Mouse (Mus musculus) embryonic facial prominence, embryonic 12.5 days (tissue): ENCODE data around the gene Tsen34. TPM values are rescaled to one million over a fixed set of nuclear protein-coding genes. Genes with fewer than 3 reads are reported as not detected.
A peak's percentile ranks its signal among the peaks of the same experiment; 100 is the strongest.

Experiments used
- ATAC-seq: fragments of 200-750 bp; cut with Nextera tagmentation; 2 replicates; pipeline ENCODE4 v1.8.0; 2017; ENCODE audit not compliant: insufficient number of reproducible peaks, insufficient read depth, low FRiP score, low TSS enrichment
- H3K27ac ChIP-seq: fragments of 300-500 bp; sonication (generic); 2 replicates; pipeline ENCODE4 v1.5.1; 2016; ENCODE audit warnings: mild to moderate bottlenecking
- H3K27me3 ChIP-seq: fragments of 300-500 bp; sonication (generic); 2 replicates; pipeline ENCODE4 v1.6.1; 2016; ENCODE audit warnings: mild to moderate bottlenecking, moderate library complexity
- H3K36me3 ChIP-seq: fragments of 300-500 bp; sonication (generic); 2 replicates; pipeline ENCODE4 v1.6.1; 2016; ENCODE audit warnings: mild to moderate bottlenecking
- H3K4me1 ChIP-seq: fragments of 300-500 bp; sonication (generic); 2 replicates; pipeline ENCODE4 v1.6.1; 2016
- H3K4me2 ChIP-seq: fragments of 300-500 bp; sonication (generic); replicated peaks from 2 replicates; pipeline ENCODE4 v1.6.1; 2016; ENCODE audit warnings: mild to moderate bottlenecking, moderate library complexity
- H3K4me3 ChIP-seq: fragments of 300-500 bp; sonication (generic); 2 replicates; pipeline ENCODE4 v1.5.1; 2016; ENCODE audit warnings: mild to moderate bottlenecking
- H3K9ac ChIP-seq: fragments of 300-500 bp; sonication (generic); 2 replicates; pipeline ENCODE4 v1.6.1; 2016; ENCODE audit warnings: mild to moderate bottlenecking, moderate library complexity
- H3K9me3 ChIP-seq: fragments of 300-500 bp; sonication (generic); 2 replicates; pipeline ENCODE4 v1.6.1; 2016; ENCODE audit warnings: mild to moderate bottlenecking, moderate library complexity
- WGBS: fragments of 180-500 bp; shearing (Covaris S2); methylation state at CpG from one replicate; pipeline ENCODE4 v1.1.7; 2016; 5-methylcytosine and 5-hydroxymethylcytosine counted together
- polyA plus RNA-seq: library from polyadenylated mRNA; unstranded; fragments of >200 nt; fragmentation: Nextera tagmentation; extraction: Ambion mirVana; gene quantifications from 2 replicates; pipeline ENCODE4 v1.2.1, GENCODE M21; 2016

Gene Tsen34
- polyA plus RNA-seq, 1 experiment from 2014 or later: 284 TPM

DNA sequence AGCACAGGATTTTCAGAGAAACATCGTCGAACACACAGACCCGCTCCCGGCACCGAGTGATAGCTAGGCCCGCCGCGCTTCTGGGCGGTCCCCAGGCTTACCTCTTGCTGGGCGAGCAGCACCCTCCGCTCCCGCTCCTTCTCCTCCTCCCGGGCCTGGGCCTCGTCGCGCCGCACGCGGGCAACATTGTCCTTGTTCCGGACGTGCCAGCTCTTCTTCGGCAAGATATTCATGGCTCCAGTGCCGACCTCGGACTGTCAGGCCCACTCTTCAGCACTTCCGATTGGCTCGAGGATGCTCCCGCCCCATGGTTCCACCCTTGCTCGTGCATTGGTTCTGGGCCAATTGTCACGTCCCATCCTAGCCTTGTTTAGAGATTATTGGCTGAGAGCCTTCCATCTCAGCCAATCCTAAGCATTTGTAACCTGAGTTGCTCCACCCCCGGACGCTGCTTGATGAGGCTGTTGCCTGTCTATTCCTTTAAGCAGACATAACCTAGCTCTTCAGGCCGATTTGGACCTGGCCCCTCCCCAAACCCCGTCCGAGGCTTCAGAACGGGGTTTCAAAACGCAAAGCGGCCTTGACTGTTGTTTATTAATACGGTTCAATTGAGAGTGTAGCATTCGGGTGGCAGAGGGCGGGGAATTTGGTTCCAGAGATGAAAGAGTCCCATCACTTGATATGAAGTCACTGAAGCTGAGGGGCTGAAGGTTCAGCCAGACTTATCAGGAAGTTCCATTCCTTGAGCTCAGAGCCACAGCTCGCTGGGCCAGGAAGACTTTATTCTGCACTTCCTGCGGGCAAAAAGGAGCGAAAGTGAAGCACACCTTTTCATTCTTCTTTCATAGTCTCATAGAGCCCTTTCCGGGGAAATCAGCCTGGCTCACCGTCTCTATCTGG lies 27.2 kb upstream of the Tsen34 start, which contains the start of gene Leng1:
TSS of gene Leng1 (minus strand) at position 626 of the 900 bp plus-strand sequence.
- ATAC-seq: peak; percentile 97
- peak within 1 kb of the TSS; percentile 88 for H3K27ac ChIP-seq
- no peaks in the 10 kb centered on the region for H3K27me3 ChIP-seq
- H3K4me1 ChIP-seq: peaks cover 11% of the 10 kb centered on the region
- peak within 1 kb of the TSS; percentile 79 for H3K9ac ChIP-seq
- 4% methylated on average over 45 of the region's 45 CpGs for WGBS
- peak within 1 kb of the TSS; percentile 72 for H3K4me3 ChIP-seq
- H3K4me2 ChIP-seq: peak within 1 kb of the TSS; percentile 73
- peaks cover 26% of the 10 kb centered on the region for H3K36me3 ChIP-seq
- no peaks in the 10 kb centered on the region for H3K9me3 ChIP-seq

DNA sequence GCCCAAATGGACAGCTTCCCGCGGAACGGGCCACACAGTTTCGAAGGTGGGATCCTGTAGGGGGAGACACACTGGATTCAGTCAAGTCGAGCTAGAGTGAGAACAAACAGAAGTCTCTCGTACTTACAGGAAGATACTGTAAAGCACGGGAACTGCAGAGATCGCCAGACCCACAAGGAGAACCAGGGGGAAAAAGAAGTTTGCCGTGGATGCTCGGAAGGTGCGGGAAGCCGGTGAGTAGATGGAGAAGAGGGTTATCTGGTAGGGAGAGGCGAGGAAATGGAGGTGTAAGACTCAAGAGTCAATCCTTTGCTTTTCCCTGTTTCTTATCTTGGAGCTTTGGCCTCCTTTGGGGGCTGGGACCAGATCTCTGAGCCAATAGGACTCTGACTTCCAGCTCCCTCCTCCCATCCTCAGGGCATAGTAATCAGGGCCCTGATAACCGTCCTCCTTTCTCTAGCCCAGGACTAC lies 25.7 kb upstream of the Tsen34 start:
- no peak for ATAC-seq
- peaks cover 11% of the 10 kb centered on the region for H3K4me1 ChIP-seq
- H3K9ac ChIP-seq: no peak overlapping the region
- no peak overlapping the region for H3K27ac ChIP-seq
- peaks cover 13% of the 10 kb centered on the region for H3K36me3 ChIP-seq
- no peaks in the 10 kb centered on the region for H3K9me3 ChIP-seq
- H3K4me2 ChIP-seq: peak overlapping the region; percentile 15; the same call in 1 of the 2 replicates
- H3K27me3 ChIP-seq: no peaks in the 10 kb centered on the region
- 19% methylated on average over 14 of the region's 14 CpGs for WGBS
- no peak overlapping the region for H3K4me3 ChIP-seq

DNA sequence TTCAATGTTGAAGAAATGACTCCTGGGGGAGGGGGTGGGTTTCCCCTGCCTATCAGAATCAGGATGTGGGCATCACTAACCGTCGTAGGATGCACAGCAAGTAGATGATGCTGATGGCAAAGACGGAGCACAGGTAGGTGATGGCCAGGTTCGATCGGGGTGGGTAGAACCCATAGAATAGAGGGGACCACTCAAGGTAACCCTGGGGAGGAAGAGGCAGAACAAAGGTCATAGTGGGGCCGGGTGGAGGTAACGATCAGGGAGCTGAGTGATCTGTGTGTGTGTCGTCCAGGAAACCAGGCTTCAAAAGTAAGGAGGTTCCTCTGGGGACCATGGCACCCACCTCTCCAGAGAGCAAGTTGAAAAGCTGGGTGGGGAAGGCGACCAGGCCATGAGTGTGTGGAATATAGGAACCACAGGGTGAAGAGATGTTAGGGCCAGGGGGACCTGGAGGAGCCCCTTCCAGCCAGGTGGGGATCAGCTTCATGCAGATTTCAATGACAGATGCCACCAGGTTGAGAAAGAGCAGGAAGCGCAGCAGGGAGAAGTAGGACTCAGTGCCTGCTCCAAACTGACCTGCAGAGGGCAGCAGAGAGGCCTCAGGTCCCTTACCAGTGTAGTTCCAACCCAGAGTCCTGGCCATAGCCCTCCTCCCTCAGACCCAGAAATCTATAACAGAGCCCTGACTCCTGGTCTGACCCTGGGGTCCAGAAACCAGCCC lies 18.0 kb upstream of the Tsen34 start:
- no peaks in the 10 kb centered on the region for H3K9me3 ChIP-seq
- H3K4me1 ChIP-seq: no peaks in the 10 kb centered on the region
- no peaks in the 10 kb centered on the region for H3K27me3 ChIP-seq
- no peak overlapping the region for H3K27ac ChIP-seq
- H3K4me2 ChIP-seq: no peak overlapping the region
- no peak overlapping the region for H3K4me3 ChIP-seq
- ATAC-seq: peak; percentile 68; the same call in 1 of the 2 replicates
- 74% methylated on average over 10 of the region's 10 CpGs for WGBS
- H3K9ac ChIP-seq: no peak overlapping the region
- peaks cover 8% of the 10 kb centered on the region for H3K36me3 ChIP-seq

- 64% methylated on average over 3 of the region's 3 CpGs for WGBS
- H3K27me3 ChIP-seq: no peaks in the 10 kb centered on the region
These were observed 17.5 kb upstream of the Tsen34 start for GRCm38 (mm10) chr7:3675228-3675548.

DNA sequence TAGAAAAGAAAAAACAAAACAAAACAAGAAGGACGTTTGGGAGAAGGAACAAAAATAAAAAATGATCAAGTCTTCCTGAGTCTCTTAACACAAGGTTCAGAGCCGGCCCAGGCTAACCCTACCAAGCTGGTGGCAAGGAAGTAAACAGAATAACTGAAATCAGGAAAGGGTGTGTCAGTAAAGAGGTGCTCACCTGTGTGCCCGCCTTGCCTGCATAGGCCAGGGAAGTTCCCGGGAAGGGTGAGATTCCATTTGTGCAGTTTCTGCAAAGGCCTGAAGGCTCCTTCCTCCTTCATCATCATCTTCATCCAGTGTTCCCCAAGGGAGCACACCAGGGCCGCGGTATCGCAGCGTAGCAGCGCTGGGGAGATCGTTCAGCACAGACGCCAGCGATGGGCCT lies 16.3 kb upstream of the Tsen34 start:
- Histone ChIP-seq H3K36me3 (peaks cover 14% of the 10 kb centered on the region), H3K9me3 (no peaks in the 10 kb centered on the region), H3K4me3 (no peak overlapping the region), H3K27me3 (no peaks in the 10 kb centered on the region), H3K4me1 (no peaks in the 10 kb centered on the region), H3K4me2 (no peak overlapping the region; the same call in 1 of the 2 replicates), H3K27ac (no peak overlapping the region), H3K9ac (no peak overlapping the region)
- WGBS: 87% methylated on average over 12 of the region's 12 CpGs
- ATAC-seq: no peak

More at GRCm38 (mm10) chr7:3675228-3675548, 17.5 kb upstream of the Tsen34 start:
- H3K4me2 ChIP-seq: no peak overlapping the region
- H3K4me1 ChIP-seq: no peaks in the 10 kb centered on the region
- no peak for ATAC-seq
- H3K4me3 ChIP-seq: no peak overlapping the region
- H3K9ac ChIP-seq: no peak overlapping the region
- peaks cover 10% of the 10 kb centered on the region for H3K36me3 ChIP-seq
- H3K9me3 ChIP-seq: no peaks in the 10 kb centered on the region
- H3K27ac ChIP-seq: no peak overlapping the region

DNA sequence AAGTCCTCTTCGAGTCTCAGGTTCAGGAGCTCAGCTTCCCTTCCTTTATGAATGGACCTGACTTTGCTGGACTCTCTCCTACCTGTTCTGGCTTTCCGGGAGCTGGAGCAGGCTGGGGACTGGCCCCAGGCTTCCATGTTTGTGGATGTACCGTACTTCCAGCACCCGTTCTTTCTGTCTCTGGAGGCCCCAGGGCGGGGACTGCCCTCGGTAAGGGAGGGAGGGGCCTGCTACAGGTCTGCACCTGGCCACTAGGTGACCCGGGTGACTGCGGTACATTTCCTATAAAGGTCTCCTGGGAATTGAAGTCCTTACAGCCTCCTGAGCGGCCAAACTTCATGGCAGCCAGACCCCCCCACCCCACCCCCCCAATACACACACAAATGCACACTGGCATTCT lies 15.3 kb upstream of the Tsen34 start, which contains the start of gene Tmc4:
TSS of gene Tmc4 (minus strand) at position 212 of the 400 bp plus-strand sequence.
- no peak for ATAC-seq
- Histone ChIP-seq H3K4me2 (no peak within 1 kb of the TSS; the same call in 1 of the 2 replicates), H3K27ac (no peak within 1 kb of the TSS), H3K9ac (no peak within 1 kb of the TSS), H3K9me3 (no peaks in the 10 kb centered on the region), H3K4me3 (no peak within 1 kb of the TSS), H3K27me3 (no peaks in the 10 kb centered on the region), H3K4me1 (no peaks in the 10 kb centered on the region), H3K36me3 (peaks cover 14% of the 10 kb centered on the region)
- 50% methylated on average over 9 of the region's 9 CpGs for WGBS

- 89% methylated on average over 10 of the region's 10 CpGs for WGBS
- Histone ChIP-seq H3K4me3 (no peak overlapping the region), H3K4me2 (no peak overlapping the region), H3K27me3 (no peaks in the 10 kb centered on the region), H3K4me1 (no peaks in the 10 kb centered on the region), H3K36me3 (peaks cover 52% of the 10 kb centered on the region), H3K9me3 (no peaks in the 10 kb centered on the region), H3K27ac (no peak overlapping the region), H3K9ac (no peak overlapping the region)
- ATAC-seq: no peak
These were observed 8.6 kb upstream of the Tsen34 start for GRCm38 (mm10) chr7:3683908-3684550.

GRCm38 (mm10) chr7:3684698-3685097 lies 8.0 kb upstream of the Tsen34 start:
- H3K9ac ChIP-seq: no peak overlapping the region
- ATAC-seq: no peak
- H3K9me3 ChIP-seq: no peaks in the 10 kb centered on the region
- H3K27ac ChIP-seq: no peak overlapping the region
- H3K4me2 ChIP-seq: no peak overlapping the region
- H3K27me3 ChIP-seq: no peaks in the 10 kb centered on the region
- 88% methylated on average over 8 of the region's 8 CpGs for WGBS
- H3K36me3 ChIP-seq: peaks cover 48% of the 10 kb centered on the region
- no peaks in the 10 kb centered on the region for H3K4me1 ChIP-seq
- no peak overlapping the region for H3K4me3 ChIP-seq

- no peak overlapping the region for H3K4me2 ChIP-seq
- no peak overlapping the region for H3K27ac ChIP-seq
- H3K36me3 ChIP-seq: peaks cover 42% of the 10 kb centered on the region
- H3K4me1 ChIP-seq: no peaks in the 10 kb centered on the region
- H3K9ac ChIP-seq: no peak overlapping the region
- H3K9me3 ChIP-seq: no peaks in the 10 kb centered on the region
- H3K27me3 ChIP-seq: no peaks in the 10 kb centered on the region
- no peak overlapping the region for H3K4me3 ChIP-seq
- WGBS: 81% methylated on average over 30 of the region's 31 CpGs
- ATAC-seq: no peak
These were observed 7.1 kb upstream of the Tsen34 start for GRCm38 (mm10) chr7:3685400-3686187.

DNA sequence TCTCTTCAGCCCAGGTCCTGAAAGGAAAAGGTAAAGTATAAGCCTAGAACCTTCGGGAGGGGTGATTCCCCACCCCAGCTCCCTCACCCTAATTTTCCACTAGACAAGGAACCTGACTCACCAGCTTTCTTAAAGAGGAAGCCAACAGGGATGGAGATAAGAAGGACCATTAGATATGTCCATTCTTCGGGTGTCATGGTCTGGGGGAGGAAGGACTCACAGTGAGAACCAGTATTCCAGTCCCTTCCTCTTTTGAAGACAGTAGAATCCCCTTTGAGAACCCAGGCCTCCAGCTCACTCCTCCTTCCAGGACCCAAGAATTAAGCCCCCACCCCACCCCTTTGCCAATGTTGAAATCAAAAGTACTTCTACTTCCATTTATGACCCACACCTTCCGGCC lies 744 bp upstream of the Tsen34 start:
- Histone ChIP-seq H3K27ac (peak overlapping the region; percentile 97), H3K4me3 (peak overlapping the region; percentile 69), H3K36me3 (peaks cover 25% of the 10 kb centered on the region), H3K9me3 (no peaks in the 10 kb centered on the region), H3K4me1 (peaks cover 21% of the 10 kb centered on the region), H3K9ac (peak overlapping the region; percentile 92), H3K27me3 (no peaks in the 10 kb centered on the region), H3K4me2 (peak overlapping the region; percentile 77)
- no peak for ATAC-seq
- WGBS: 31% methylated on average over 3 of the region's 3 CpGs
